Mouse (Mus musculus) retina, postnatal 7 days (tissue): ENCODE measurements around the gene Tdrd6.
A peak's percentile ranks its signal among the peaks of the same experiment; 100 is the strongest.

ENCODE experiments used
- DNase-seq: peaks from one replicate; pipeline ENCODE4 v3.0.0-alpha.2; 2012; ENCODE audit warnings: low read depth, low spot score

Tdrd6 gene

GRCm38 (mm10) chr17:43629496-43630426, at the start of gene Tdrd6:
Gene Tdrd6, minus strand, starts transcription at chr17:43630299.
- no peak for DNase-seq

DNA sequence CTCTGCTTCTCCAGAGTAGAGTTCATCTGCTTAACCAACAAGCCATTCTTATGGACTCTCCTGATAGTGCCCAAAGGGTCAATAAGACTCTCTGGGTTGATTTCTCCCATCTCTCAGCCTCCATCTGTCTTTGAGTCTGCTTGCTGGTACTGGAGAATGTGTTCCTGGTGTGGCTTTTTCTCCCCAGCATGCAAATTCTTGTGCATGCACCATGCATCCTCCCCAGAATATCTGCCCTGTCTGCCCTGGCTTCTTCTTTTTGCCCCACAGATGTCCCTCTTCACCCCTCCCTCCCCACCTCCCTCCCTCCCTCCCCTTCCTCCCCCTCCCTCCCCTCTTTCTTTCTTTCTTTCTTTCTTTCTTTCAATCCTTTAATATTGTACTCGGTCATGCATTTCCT, 47.2 kb upstream of the Tdrd6 start:
- no peak for DNase-seq

- no peak for DNase-seq
Measured at GRCm38 (mm10) chr17:43676241-43676640, 46.1 kb upstream of the Tdrd6 start.

DNA sequence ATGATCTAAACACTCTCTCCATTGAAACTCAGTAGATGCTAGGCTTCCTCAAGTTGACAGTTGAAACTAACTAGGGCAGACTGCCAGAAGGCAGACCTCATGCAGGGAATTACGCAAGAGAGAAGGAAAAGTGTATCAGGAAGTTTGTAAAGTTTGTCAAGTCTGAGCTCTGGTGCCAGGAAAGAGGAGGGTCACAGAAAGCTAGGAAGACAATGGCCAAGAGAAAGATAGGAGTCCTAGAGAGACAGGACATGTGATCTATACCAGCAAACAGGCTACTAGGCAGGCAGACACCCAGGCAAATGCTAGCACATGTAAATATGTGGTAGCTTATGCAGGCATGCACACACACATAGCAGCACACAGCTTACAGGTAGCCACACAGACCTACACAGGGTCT, 45.1 kb upstream of the Tdrd6 start:
- no peak for DNase-seq

DNA sequence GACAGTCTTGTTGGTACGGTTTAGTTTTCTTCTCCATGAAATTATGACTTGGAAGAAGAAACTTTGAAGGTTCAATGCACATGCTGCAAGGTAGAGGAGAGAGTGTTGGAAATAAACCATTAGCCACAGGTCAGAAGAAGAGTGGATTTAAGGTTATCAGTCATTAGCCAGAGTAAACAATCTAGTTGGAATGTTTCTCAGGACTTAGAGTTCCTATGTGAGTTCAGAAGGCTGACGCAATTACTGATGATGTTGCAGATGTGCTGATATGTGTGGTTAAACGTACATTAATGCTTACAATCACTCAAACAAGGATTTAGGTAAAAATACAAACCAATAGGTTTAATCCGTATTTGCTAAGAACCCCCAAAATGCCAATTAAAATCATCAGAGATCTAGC, 41.8 kb upstream of the Tdrd6 start:
- DNase-seq, result no peak

DNA sequence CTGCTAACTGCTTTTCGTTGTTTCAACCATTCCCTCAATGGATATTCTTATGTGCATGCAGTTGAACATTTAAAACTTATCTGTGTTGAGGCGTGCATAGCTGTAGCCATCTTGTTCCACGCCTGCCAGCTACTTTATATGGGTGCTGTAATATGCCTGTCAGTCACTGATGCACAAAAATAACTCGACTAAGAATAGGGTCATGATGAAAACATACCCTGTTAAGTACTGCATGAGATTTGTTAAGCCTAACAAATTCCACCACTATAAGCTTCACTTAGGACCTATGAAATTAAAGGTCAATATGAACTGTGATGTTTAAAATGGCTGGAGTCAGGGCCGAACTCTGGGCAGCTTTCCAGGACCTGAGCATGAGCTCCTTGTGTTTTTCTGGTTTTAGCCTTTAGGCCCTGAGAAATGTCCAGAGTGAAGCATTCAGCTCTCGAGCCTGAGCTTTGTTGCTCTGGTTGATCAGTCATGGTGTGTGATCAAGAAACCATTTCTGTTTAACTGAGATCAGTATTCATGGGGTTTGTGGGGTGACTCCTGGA, 39.1 kb upstream of the Tdrd6 start:
- DNase-seq, result no peak

DNA sequence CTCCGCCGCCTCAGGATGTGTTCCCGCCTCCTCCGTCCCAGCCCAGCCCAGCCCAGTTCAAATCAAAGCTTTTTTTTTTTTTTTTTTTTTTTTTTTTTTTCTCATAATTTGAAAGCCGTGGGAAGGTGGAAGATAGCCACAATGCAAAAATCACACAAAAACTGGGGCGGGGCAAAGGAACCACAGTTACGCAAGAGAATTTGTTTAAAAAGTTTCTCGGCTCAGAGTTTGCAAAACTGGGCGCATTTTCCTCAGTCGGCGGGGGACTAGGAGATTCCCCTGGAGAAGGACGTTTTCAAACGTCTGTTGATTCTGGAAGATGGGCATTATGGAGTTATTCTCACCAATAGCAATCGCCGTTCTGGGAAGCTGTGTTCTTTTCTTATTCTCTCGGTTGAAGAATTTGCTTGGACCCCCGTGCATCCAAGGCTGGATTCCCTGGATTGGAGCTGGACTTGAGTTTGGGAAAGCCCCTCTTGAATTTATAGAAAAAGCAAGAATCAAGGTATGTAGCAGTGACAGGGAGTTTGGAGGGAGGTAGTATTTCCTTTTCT, 37.3 kb upstream of the Tdrd6 start, which contains the start of gene Cyp39a1:
Gene Cyp39a1, plus strand, starts transcription at position 136 of the 554 bp plus-strand sequence.
- no peak for DNase-seq

- peak; percentile 84 for DNase-seq
Measured at GRCm38 (mm10) chr17:43666576-43667289, 36.6 kb upstream of the Tdrd6 start, which contains the start of gene Slc25a27. Gene Slc25a27, minus strand, starts transcription at chr17:43667214.

- DNase-seq, result no peak
Measured at GRCm38 (mm10) chr17:43651314-43652046, 21.4 kb upstream of the Tdrd6 start.

- DNase-seq, result no peak
Measured at GRCm38 (mm10) chr17:43649641-43650436, 19.7 kb upstream of the Tdrd6 start.

- DNase-seq, result no peak
Measured at GRCm38 (mm10) chr17:43646925-43647324, 16.8 kb upstream of the Tdrd6 start.

DNA sequence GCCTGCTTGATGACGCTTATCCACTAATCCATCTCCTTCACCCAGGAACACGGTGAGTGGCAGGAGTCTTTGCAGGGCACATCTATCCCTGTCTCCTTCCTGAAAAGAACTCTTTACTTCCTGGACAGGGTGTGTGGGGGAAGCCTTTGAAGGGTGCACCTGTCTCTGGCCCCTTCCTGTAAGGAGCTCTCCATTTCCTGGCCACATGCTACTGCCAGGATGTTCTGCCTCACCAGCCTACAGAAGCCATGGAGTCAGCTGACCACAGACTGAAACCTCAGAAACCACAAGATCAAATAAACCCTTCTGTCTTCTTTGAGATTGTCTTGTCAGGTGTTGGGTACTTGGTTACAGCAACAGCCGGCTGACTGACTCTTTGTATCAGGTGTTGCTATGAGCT, 15.0 kb upstream of the Tdrd6 start:
- DNase-seq, result no peak

GRCm38 (mm10) chr17:43644375-43644774, 14.3 kb upstream of the Tdrd6 start:
- no peak for DNase-seq

GRCm38 (mm10) chr17:43643191-43643590, 13.1 kb upstream of the Tdrd6 start:
- DNase-seq, result no peak

- no peak for DNase-seq
Measured at GRCm38 (mm10) chr17:43640825-43641224, 10.7 kb upstream of the Tdrd6 start.

GRCm38 (mm10) chr17:43637146-43637545, 7.0 kb upstream of the Tdrd6 start:
- DNase-seq, result no peak

GRCm38 (mm10) chr17:43630427-43630760, 295 bp upstream of the Tdrd6 start:
- DNase-seq, result no peak

DNA sequence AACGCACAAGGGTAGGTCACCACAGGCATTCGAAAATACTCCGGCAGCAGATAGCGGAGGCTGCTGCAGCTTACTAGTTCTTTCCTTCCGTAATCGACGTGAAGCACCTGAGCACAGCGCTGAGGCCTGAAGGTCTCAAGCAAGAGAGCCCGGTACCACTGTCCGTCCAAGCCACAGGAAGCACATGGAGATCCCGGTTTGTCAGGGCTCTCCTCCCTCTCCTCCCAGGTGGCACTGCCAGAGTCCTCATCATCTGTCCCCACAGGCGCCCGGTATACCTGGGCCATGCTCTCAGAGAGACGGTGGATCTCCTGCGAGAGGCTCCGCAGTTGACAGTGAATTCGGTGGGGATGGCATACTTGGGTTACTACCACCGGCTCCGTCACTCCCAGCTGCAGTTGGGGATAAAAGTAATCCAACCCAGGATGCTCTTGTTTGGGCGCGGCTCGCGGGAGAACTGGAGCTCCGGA, 1.0 kb downstream of the Tdrd6 start:
- no peak for DNase-seq

- DNase-seq, result no peak
Measured at GRCm38 (mm10) chr17:43628246-43628645, 1.9 kb downstream of the Tdrd6 start.

DNA sequence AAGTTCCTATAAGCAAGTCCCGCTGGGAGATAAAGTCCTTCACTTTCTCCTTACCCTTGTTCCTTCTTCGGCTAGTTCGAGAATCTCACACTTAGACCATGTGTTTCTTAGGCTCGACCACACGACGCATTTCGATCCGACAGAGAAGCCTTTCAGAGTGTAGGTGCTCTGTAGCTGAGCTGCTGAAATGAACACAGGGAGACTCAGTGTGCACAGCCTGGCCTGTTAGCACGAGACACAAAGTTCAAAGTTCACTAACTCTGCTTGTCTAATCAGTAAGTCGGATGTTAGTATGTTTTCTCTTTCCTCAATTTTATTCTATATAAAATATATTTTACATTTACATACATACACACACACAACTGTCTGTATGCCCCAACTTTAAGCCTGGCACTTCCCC, 8.0 kb downstream of the Tdrd6 start:
- DNase-seq, result no peak
